9 mouse cellular contexts compared by ENCODE assay signal in the genomic region with DNA sequence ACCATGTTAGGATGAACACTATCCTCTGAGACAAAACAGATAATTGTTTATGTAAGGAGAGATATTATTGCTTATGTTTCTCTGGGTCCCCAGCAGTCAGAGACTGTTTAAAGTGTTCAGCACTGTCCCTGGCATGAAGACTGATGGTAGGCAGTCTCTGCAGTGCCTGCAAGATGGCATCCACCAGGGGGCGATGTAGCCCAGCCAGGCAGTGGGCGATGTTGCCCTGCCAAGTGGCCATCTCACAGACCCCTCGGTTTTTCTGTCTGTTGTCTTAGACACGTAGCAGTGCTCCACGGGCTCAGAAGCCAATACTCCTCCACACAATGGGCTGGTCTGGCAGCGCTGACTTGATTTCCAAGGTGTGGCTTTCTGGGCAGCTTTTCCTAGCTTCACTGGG. TPM values are rescaled to one million over a fixed set of nuclear protein-coding genes. Genes with fewer than 3 reads are reported as not detected.
DNase-seq lines count a peak whose midpoint lies in the region; ATAC-seq and TF ChIP-seq lines count a peak whose summit lies in the region.
"Had no signal": no experiment of that assay in that cellular context is flagged by ENCODE, and none has a peak within 500 bp of the region (broad histone marks: within the 10 kb centered on the region; RNA-seq: fewer than 3 reads in every experiment).

No protein-coding gene starts in this region.

- H3K36me3 ChIP-seq in lung, embryonic 14.5 days (ENCODE audit: insufficient read depth) = peaks cover 16% of the 10 kb centered on the region

- peaks cover 19% of the 10 kb centered on the region; the same call in 1 of the 2 replicates for H3K4me1 ChIP-seq in lung, embryonic 14.5 days (ENCODE audit: insufficient read depth)

- H3K9me3 ChIP-seq in lung, embryonic 14.5 days (ENCODE audit: low read depth, low read length) = no peaks in the 10 kb centered on the region
- H3K9me3 ChIP-seq: limb, embryonic 13.5 days had no signal

- peak; percentile 96 for TF ChIP-seq CTCF in lung, embryonic 14.5 days (IDR thresholded peaks at IDR 0.05; ENCODE audit: low read depth)

- ATAC-seq in CD4-positive, CD25-positive, alpha-beta regulatory T cell, adult 4 months = peak; percentile 83
- ATAC-seq in activated CD4-positive, CD25-positive, alpha-beta regulatory T cell, adult 4 months = peak; percentile 73
- ATAC-seq in lung, embryonic 14.5 days (ENCODE audit: insufficient read depth) = 0 out of 2 replicates have a peak, but pooled peaks have one; percentile 25

- H3K27ac ChIP-seq in lung, embryonic 14.5 days (ENCODE audit: low read depth) = no peak overlapping the region
- H3K27ac ChIP-seq: limb, embryonic 13.5 days had no signal

- peak; percentile 92 for DNase-seq in embryo, embryonic 10 days (ENCODE audit: low spot score)
- DNase-seq in heart, adult 9 months (ENCODE audit: low spot score in 2 of 2) = peak; percentile 58 to 74
- peak; percentile 84 for DNase-seq in kidney, postnatal 14 days
- DNase-seq in lung, embryonic 14.5 days = peak; percentile 90
- DNase-seq in right cerebral cortex, postnatal 10 days (ENCODE audit: low spot score in 2 of 2) = peak; percentile 72 to 81
- peak; percentile 83 for DNase-seq in urinary bladder, postnatal 25 days (ENCODE audit: low spot score)

- no peak overlapping the region for H3K4me3 ChIP-seq in lung, embryonic 14.5 days (ENCODE audit: low read depth, low read length)
- H3K4me3 ChIP-seq: limb, embryonic 13.5 days had no signal

- H3K27me3 ChIP-seq in lung, embryonic 14.5 days (ENCODE audit: insufficient read depth, low read length) = no peaks in the 10 kb centered on the region
- H3K27me3 ChIP-seq: limb, embryonic 13.5 days had no signal

- no peak overlapping the region for H3K9ac ChIP-seq in lung, embryonic 14.5 days
- H3K9ac ChIP-seq: limb, embryonic 13.5 days had no signal

- WGBS in lung, embryonic 14.5 days = 9% methylated on average over 6 of the region's 6 CpGs

- H3K4me2 ChIP-seq in lung, embryonic 14.5 days = peak overlapping the region; percentile 28; the same call in 1 of the 2 replicates
- H3K4me2 ChIP-seq: limb, embryonic 13.5 days had no signal

RNA-seq across cellular contexts. Expression of a gene that starts 34.6 kb away (rescaled TPM):
- polyA plus RNA-seq in CD4-positive, CD25-positive, alpha-beta regulatory T cell, adult 4 months (2017; shearing (Covaris generic)) = 10 to 100 TPM; 32.5 to 37.2 TPM
- 10 to 100 TPM; 29.4 to 30.1 TPM for polyA plus RNA-seq in activated CD4-positive, CD25-positive, alpha-beta regulatory T cell, adult 4 months (2017; shearing (Covaris generic))
- 48.9 and 54.0 TPM in 2 replicates for polyA plus RNA-seq in lung, embryonic 14.5 days (2014; fragmentation: Nextera tagmentation; extraction: Ambion mirVana)

RNA-seq across cellular contexts. Expression of a gene that starts 43.3 kb away (rescaled TPM):
- 100 to 1,000 TPM; 231 to 349 TPM for polyA plus RNA-seq in CD4-positive, CD25-positive, alpha-beta regulatory T cell, adult 4 months (2017; shearing (Covaris generic))
- polyA plus RNA-seq in activated CD4-positive, CD25-positive, alpha-beta regulatory T cell, adult 4 months (2017; shearing (Covaris generic)) = 100 to 1,000 TPM; 180 to 266 TPM
- 145 and 152 TPM in 2 replicates for polyA plus RNA-seq in lung, embryonic 14.5 days (2014; fragmentation: Nextera tagmentation; extraction: Ambion mirVana)

Comparison
In these comparisons a context has a peak if more than half of its experiments do, and no peak if none do; other contexts are left out.
1. ATAC-seq: peak in every context shown above with its lines; median percentile 83 in CD4-positive, CD25-positive, alpha-beta regulatory T cell, adult 4 months; 73 in activated CD4-positive, CD25-positive, alpha-beta regulatory T cell, adult 4 months; 25 in lung, embryonic 14.5 days.